Mouse (Mus musculus) forebrain, postnatal 0 days (tissue): Measurements from ENCODE around the gene Stc2. TPM values are rescaled to one million over a fixed set of nuclear protein-coding genes. Genes with fewer than 3 reads are reported as not detected.

ENCODE experiments used
- ATAC-seq: fragments of 200-750 bp; cut with Nextera tagmentation; 2 replicates; pipeline ENCODE4 v1.8.0; 2017; ENCODE audit warnings: mild to moderate bottlenecking, moderate library complexity
- DNase-seq: peaks from one replicate; pipeline ENCODE4 v3.0.0-alpha.2; 2015
- H3K27ac ChIP-seq: fragments of 300-500 bp; sonication (generic); 2 replicates; pipeline ENCODE4 v1.5.1; 2014; ENCODE audit warnings: low read depth, mild to moderate bottlenecking, antibody characterized with exemption, low read length, moderate library complexity, mixed read lengths
- H3K27me3 ChIP-seq: fragments of 300-500 bp; sonication (generic); 2 replicates; pipeline ENCODE4 v1.6.1; 2014; ENCODE audit warnings: mild to moderate bottlenecking, low read length, mixed read lengths; ENCODE audit not compliant: insufficient read depth
- H3K36me3 ChIP-seq: fragments of 300-500 bp; sonication (generic); 2 replicates; pipeline ENCODE4 v1.6.1; 2014; ENCODE audit warnings: mild to moderate bottlenecking, moderate library complexity; ENCODE audit not compliant: insufficient read depth
- H3K4me1 ChIP-seq: fragments of 300-500 bp; sonication (generic); 2 replicates; pipeline ENCODE4 v1.6.1; 2014; ENCODE audit warnings: antibody characterized with exemption; ENCODE audit not compliant: insufficient read depth
- H3K4me2 ChIP-seq: fragments of 300-500 bp; sonication (generic); 2 replicates; pipeline ENCODE4 v1.6.1; 2014; ENCODE audit warnings: low read depth, mild to moderate bottlenecking, moderate library complexity
- H3K4me3 ChIP-seq: fragments of 300-500 bp; sonication (generic); 2 replicates; pipeline ENCODE4 v1.5.1; 2014; ENCODE audit warnings: low read depth, low read length, mixed read lengths
- H3K9ac ChIP-seq: fragments of 300-500 bp; sonication (generic); 2 replicates; pipeline ENCODE4 v1.6.1; 2014; ENCODE audit warnings: mild to moderate bottlenecking
- H3K9me3 ChIP-seq: fragments of 300-500 bp; sonication (generic); 2 replicates; pipeline ENCODE4 v1.6.1; 2016; ENCODE audit warnings: low read length
- CTCF ChIP-seq: sonication (generic); IDR thresholded peaks from 2 replicates; pipeline ENCODE4 v1.5.1; 2016; ENCODE audit warnings: antibody characterized with exemption, control low read depth, low read depth
- WGBS: fragments of 180-500 bp; shearing (Covaris S2); extraction: QIAGEN DNeasy Blood & Tissue Kit; methylation state at CpG from one replicate; pipeline ENCODE4 v1.1.7; 2014; 5-methylcytosine and 5-hydroxymethylcytosine counted together
- polyA plus RNA-seq: library from polyadenylated mRNA; unstranded; fragments of >200 nt; fragmentation: Nextera tagmentation; extraction: Ambion mirVana; gene quantifications from 2 replicates; pipeline ENCODE4 v1.2.1, GENCODE M21; 2015
- total RNA-seq: library from RNA; depleted of rRNA; stranded (reverse); fragments of >200 nt; gene quantifications from 2 replicates; pipeline ENCODE4 v1.2.3, GENCODE M21; 2014; rRNA removed

Stc2 gene
- total and polyA plus RNA-seq, 2 experiments from 2014 or later: 1.3 to 4.7 TPM

DNA sequence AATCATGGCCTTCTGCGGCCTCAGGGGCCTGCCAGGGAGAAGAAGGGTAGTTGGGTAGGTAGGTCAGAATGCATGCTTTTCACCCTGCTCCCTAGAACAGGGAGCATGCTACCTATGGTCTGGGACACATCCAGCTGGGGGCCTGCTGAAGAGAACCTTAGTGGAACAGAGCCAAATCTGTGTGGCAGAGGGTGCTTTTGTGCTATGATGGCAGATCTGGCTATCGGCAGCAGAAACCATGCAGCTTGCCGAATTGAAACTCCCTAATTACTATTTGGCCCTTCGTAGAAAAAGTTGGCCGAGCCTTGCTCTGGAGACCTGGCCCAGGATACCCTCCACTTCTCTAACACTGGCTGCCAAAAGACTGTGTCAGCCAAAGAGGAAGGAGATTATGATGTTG is 11.4 kb downstream of the Stc2 start:
- H3K27me3 ChIP-seq: no peaks in the 10 kb centered on the region
- 63% methylated on average over 5 of the region's 5 CpGs for WGBS
- no peak overlapping the region for H3K4me3 ChIP-seq
- no peaks in the 10 kb centered on the region for H3K36me3 ChIP-seq
- H3K9ac ChIP-seq: no peak overlapping the region
- H3K9me3 ChIP-seq: no peaks in the 10 kb centered on the region
- DNase-seq: no peak
- no peak overlapping the region for H3K4me2 ChIP-seq
- H3K4me1 ChIP-seq: no peaks in the 10 kb centered on the region
- no peak for TF ChIP-seq CTCF
- no peak overlapping the region for H3K27ac ChIP-seq
- no peak for ATAC-seq

DNA sequence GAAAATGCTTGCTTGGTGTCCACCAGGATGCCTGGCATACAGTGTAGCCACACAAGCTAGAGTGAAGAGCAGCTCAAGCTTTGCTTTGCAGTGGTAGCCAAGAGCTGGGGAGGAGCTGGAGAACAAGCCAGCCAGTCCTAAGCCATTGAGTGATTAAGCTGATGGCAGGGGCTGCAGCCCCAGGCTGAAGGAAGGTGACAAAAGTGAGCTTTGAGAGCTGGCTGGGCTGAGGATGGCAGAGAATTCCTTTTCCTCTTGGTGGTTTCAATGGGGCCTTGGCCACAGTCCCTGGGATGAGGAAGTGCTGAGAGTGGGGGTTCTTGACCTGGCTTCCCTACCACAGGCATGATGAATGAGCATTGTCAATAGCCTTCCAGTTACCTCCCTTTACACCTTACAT is 13.0 kb downstream of the Stc2 start:
- Histone ChIP-seq H3K36me3 (no peaks in the 10 kb centered on the region), H3K4me1 (no peaks in the 10 kb centered on the region), H3K27ac (no peak overlapping the region), H3K4me3 (no peak overlapping the region), H3K27me3 (no peaks in the 10 kb centered on the region), H3K9ac (no peak overlapping the region), H3K4me2 (no peak overlapping the region), H3K9me3 (no peaks in the 10 kb centered on the region)
- TF ChIP-seq CTCF: no peak
- DNase-seq: no peak
- ATAC-seq: no peak

GRCm38 (mm10) chr11:31355737-31356136 is 14.1 kb downstream of the Stc2 start:
- ATAC-seq (no peak), DNase-seq (no peak)
- no peak for TF ChIP-seq CTCF
- no peak overlapping the region for H3K4me2 ChIP-seq
- H3K4me3 ChIP-seq: no peak overlapping the region
- H3K9ac ChIP-seq: no peak overlapping the region
- 100% methylated on average over 1 of the region's 1 CpGs for WGBS
- no peaks in the 10 kb centered on the region for H3K27me3 ChIP-seq
- H3K27ac ChIP-seq: no peak overlapping the region
- no peaks in the 10 kb centered on the region for H3K4me1 ChIP-seq
- H3K9me3 ChIP-seq: no peaks in the 10 kb centered on the region
- H3K36me3 ChIP-seq: no peaks in the 10 kb centered on the region

DNA sequence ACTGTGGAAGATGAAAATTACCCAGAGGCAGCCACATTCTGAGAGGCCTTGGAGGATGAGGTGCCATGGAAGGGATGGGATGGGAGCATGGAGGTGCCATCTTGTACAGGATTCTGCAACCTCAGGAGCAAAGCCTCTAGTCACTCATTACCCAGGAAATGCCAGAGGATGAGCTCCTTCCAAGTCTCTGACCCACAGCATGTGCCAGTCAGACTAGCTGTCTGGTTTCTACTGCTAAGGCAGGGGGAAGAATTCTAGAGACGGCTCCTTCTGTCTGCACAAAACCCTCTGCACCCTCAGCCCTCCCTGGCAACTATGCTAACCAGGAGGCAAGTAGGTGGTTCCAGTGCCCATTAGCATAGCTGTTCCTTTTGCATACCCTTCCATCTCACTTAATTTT is 15.4 kb downstream of the Stc2 start:
- Histone ChIP-seq H3K9ac (no peak overlapping the region), H3K27me3 (no peaks in the 10 kb centered on the region), H3K4me1 (no peaks in the 10 kb centered on the region), H3K4me2 (no peak overlapping the region), H3K36me3 (no peaks in the 10 kb centered on the region), H3K27ac (no peak overlapping the region), H3K9me3 (no peaks in the 10 kb centered on the region), H3K4me3 (no peak overlapping the region)
- 69% methylated on average over 1 of the region's 1 CpGs for WGBS
- DNase-seq (no peak), ATAC-seq (no peak)
- no peak for TF ChIP-seq CTCF

Other genes starting within 250 kb of the Stc2 start
- gene Gm17332, start 187.6 kb downstream of the Stc2 start, total RNA-seq: not detected in 2 replicates
- gene Gm17332, start 187.6 kb downstream of the Stc2 start, polyA plus RNA-seq: not detected in 2 replicates